Mouse (Mus musculus) forebrain, embryonic 12.5 days (tissue): ENCODE results near the gene Zfp771. TPM values are rescaled to one million over a fixed set of nuclear protein-coding genes. Genes with fewer than 3 reads are reported as not detected.

ENCODE experiments used
- polyA plus RNA-seq: library from polyadenylated mRNA; unstranded; fragments of >200 nt; fragmentation: Nextera tagmentation; extraction: Ambion mirVana; gene quantifications from 2 replicates; pipeline ENCODE4 v1.2.1, GENCODE M21; 2016

The Zfp771 gene
- polyA plus RNA-seq, 1 experiment from 2014 or later = 60.3 TPM

Other genes with a start within 250 kb of the Zfp771 start
- 4.2 and 4.6 TPM in 2 replicates for gene Mvp, start 229.7 kb upstream of the Zfp771 start, polyA plus RNA-seq
- 0.38 and 0.56 TPM in 2 replicates for gene Pagr1b, start 227.8 kb upstream of the Zfp771 start, polyA plus RNA-seq
- gene Pagr1a, start 226.9 kb upstream of the Zfp771 start, polyA plus RNA-seq = 51.4 and 66.8 TPM in 2 replicates
- gene Gm42742, start 223.2 kb upstream of the Zfp771 start, polyA plus RNA-seq = 53.3 and 75.4 TPM in 2 replicates
- 5.0 and 6.5 TPM in 2 replicates for gene Prrt2, start 223.1 kb upstream of the Zfp771 start, polyA plus RNA-seq
- 95.2 and 113 TPM in 2 replicates for gene Maz, start 217.2 kb upstream of the Zfp771 start, polyA plus RNA-seq
- gene Kif22, start 201.8 kb upstream of the Zfp771 start, polyA plus RNA-seq = 163 and 170 TPM in 2 replicates
- gene Zg16, start 156.9 kb upstream of the Zfp771 start, polyA plus RNA-seq = not detected in 2 replicates
- 0.88 and 0.91 TPM in 2 replicates for gene AI467606, start 152.9 kb upstream of the Zfp771 start, polyA plus RNA-seq
- gene Qprt, start 122.0 kb upstream of the Zfp771 start, polyA plus RNA-seq = 2.0 and 2.4 TPM in 2 replicates
- gene Spn, start 106.5 kb upstream of the Zfp771 start, polyA plus RNA-seq = 0.23 TPM in 1 of 2 replicates, not detected in the other
- gene Cd2bp2, start 48.2 kb upstream of the Zfp771 start, polyA plus RNA-seq = 104 and 108 TPM in 2 replicates
- gene Tbc1d10b, start 35.8 kb upstream of the Zfp771 start, polyA plus RNA-seq = 30.8 and 34.3 TPM in 2 replicates
- gene Mylpf, start 35.4 kb upstream of the Zfp771 start, polyA plus RNA-seq = 9.2 and 10.1 TPM in 2 replicates
- gene Zfp553, start 11.2 kb upstream of the Zfp771 start, polyA plus RNA-seq = 77.6 and 80.2 TPM in 2 replicates
- gene Sept1, start 11.1 kb upstream of the Zfp771 start, polyA plus RNA-seq = 42.6 and 43.4 TPM in 2 replicates
- 208 and 224 TPM in 2 replicates for gene Dctpp1, start 16.4 kb downstream of the Zfp771 start, polyA plus RNA-seq
- gene Sephs2, start 29.8 kb downstream of the Zfp771 start, polyA plus RNA-seq = 73.7 and 81.6 TPM in 2 replicates
- 0.26 and 0.47 TPM in 2 replicates for gene Itgal, start 52.0 kb downstream of the Zfp771 start, polyA plus RNA-seq
- gene Zfp768, start 101.3 kb downstream of the Zfp771 start, polyA plus RNA-seq = 16.3 and 18.4 TPM in 2 replicates
- 6.9 and 9.1 TPM in 2 replicates for gene Zfp747, start 131.8 kb downstream of the Zfp771 start, polyA plus RNA-seq
- gene 9130019O22Rik, start 142.9 kb downstream of the Zfp771 start, polyA plus RNA-seq = 5.2 and 5.6 TPM in 2 replicates
- 5.2 and 5.5 TPM in 2 replicates for gene E430018J23Rik, start 149.4 kb downstream of the Zfp771 start, polyA plus RNA-seq
- gene Zfp764, start 162.5 kb downstream of the Zfp771 start, polyA plus RNA-seq = 5.3 and 6.4 TPM in 2 replicates
- 32.3 and 36.4 TPM in 2 replicates for gene Zfp688, start 177.8 kb downstream of the Zfp771 start, polyA plus RNA-seq
- 16.0 and 18.8 TPM in 2 replicates for gene Zfp689, start 204.9 kb downstream of the Zfp771 start, polyA plus RNA-seq
- gene Prr14, start 215.3 kb downstream of the Zfp771 start, polyA plus RNA-seq = 63.0 and 64.7 TPM in 2 replicates
- gene Fbrs, start 234.9 kb downstream of the Zfp771 start, polyA plus RNA-seq = 10.4 and 12.3 TPM in 2 replicates